In genomic region chr7:130750752-130751490, GRCm38 (mm10) we compare ENCODE assay signal across 10 mouse cellular contexts. TPM values are rescaled to one million over a fixed set of nuclear protein-coding genes. Genes with fewer than 3 reads are reported as not detected.
DNase-seq lines count a peak whose midpoint lies in the region; ATAC-seq and TF ChIP-seq lines count a peak whose summit lies in the region.
"Had no signal": no experiment of that assay in that cellular context is flagged by ENCODE, and none has a peak within 500 bp of the region (broad histone marks: within the 10 kb centered on the region; RNA-seq: fewer than 3 reads in every experiment).

No protein-coding gene starts in this region.

- no peaks in the 10 kb centered on the region for H3K9me3 ChIP-seq in embryonic facial prominence, embryonic 14.5 days (ENCODE audit: control insufficient read depth, low read length)
- H3K9me3 ChIP-seq in intestine, postnatal 0 days (ENCODE audit: control insufficient read depth) = no peaks in the 10 kb centered on the region

- DNase-seq in left cerebral cortex, postnatal 4 days = peak; percentile 68
- no peak for DNase-seq in left cerebral cortex, adult 9 months (ENCODE audit: low spot score in 2 of 2)
- DNase-seq in embryonic facial prominence, embryonic 14.5 days (ENCODE audit: low spot score) = peak; percentile 58
- DNase-seq in retina, postnatal 1 day = peak; percentile 84
- DNase-seq in cerebellum, adult 8-10 months = no peak
- no peak for DNase-seq in adrenal gland, postnatal 14 days
- DNase-seq: gastrocnemius, postnatal 36 days had no signal

- no peak for TF ChIP-seq CTCF in intestine, postnatal 0 days (IDR thresholded peaks at IDR 0.05; ENCODE audit: low read depth)

- intact Hi-C loops in left cerebral cortex, postnatal 4 days (cut with DNase I) = no loop called here

- H3K27ac ChIP-seq in embryonic facial prominence, embryonic 14.5 days (replicated peaks; ENCODE audit: low read depth, low read length) = no peak overlapping the region; the same call in 1 of the 2 replicates
- H3K27ac ChIP-seq in intestine, postnatal 0 days (ENCODE audit: low read depth, low read length) = no peak overlapping the region

- H3K4me1 ChIP-seq in embryonic facial prominence, embryonic 14.5 days (ENCODE audit: control insufficient read depth, insufficient read depth, low read length) = no peaks in the 10 kb centered on the region
- no peaks in the 10 kb centered on the region for H3K4me1 ChIP-seq in intestine, postnatal 0 days (replicated peaks; ENCODE audit: control insufficient read depth, insufficient read depth, low read length)

- ATAC-seq in embryonic facial prominence, embryonic 14.5 days (ENCODE audit: low read depth) = peak; percentile 54; the same call in 1 of the 2 replicates
- peak; percentile 37; the same call in 1 of the 2 replicates for ATAC-seq in intestine, postnatal 0 days
- ATAC-seq in megakaryocyte progenitor cell, adult 5-6 weeks (replicated peaks; ENCODE audit: poor library complexity) = no peak

- H3K4me2 ChIP-seq in embryonic facial prominence, embryonic 14.5 days (ENCODE audit: low read depth, low read length) = no peak overlapping the region
- H3K4me2 ChIP-seq in intestine, postnatal 0 days (replicated peaks; ENCODE audit: low read depth) = no peak overlapping the region

- H3K4me3 ChIP-seq in embryonic facial prominence, embryonic 14.5 days (ENCODE audit: low read depth, low read length) = no peak overlapping the region
- H3K4me3 ChIP-seq in intestine, postnatal 0 days (ENCODE audit: low read depth, low read length) = no peak overlapping the region

- H3K9ac ChIP-seq in embryonic facial prominence, embryonic 14.5 days (ENCODE audit: low read depth, low read length) = no peak overlapping the region
- H3K9ac ChIP-seq in intestine, postnatal 0 days (ENCODE audit: low read depth, low read length) = no peak overlapping the region

- no peaks in the 10 kb centered on the region for H3K27me3 ChIP-seq in embryonic facial prominence, embryonic 14.5 days (replicated peaks; ENCODE audit: control insufficient read depth, insufficient read depth, low read length)
- H3K27me3 ChIP-seq in intestine, postnatal 0 days (replicated peaks; ENCODE audit: control insufficient read depth, insufficient read depth, low read length) = no peaks in the 10 kb centered on the region

- WGBS in embryonic facial prominence, embryonic 14.5 days = 69% methylated on average over 17 of the region's 17 CpGs
- WGBS in intestine, postnatal 0 days = 59% methylated on average over 17 of the region's 17 CpGs

- peaks cover 80% of the 10 kb centered on the region for H3K36me3 ChIP-seq in embryonic facial prominence, embryonic 14.5 days (ENCODE audit: control insufficient read depth, insufficient read depth, low read length)
- H3K36me3 ChIP-seq in intestine, postnatal 0 days (ENCODE audit: control insufficient read depth, insufficient read depth) = peaks cover 62% of the 10 kb centered on the region

RNA-seq across cellular contexts. Expression of gene Btbd16, which starts 22.9 kb away (rescaled TPM):
- total RNA-seq in left cerebral cortex, postnatal 4 days (2021) = under 1 TPM in 1 of 2 experiments, not detected in 1; 0.34 TPM
- polyA plus RNA-seq in embryonic facial prominence, embryonic 14.5 days (2014; fragmentation: Nextera tagmentation; extraction: Ambion mirVana) = not detected in 2 replicates
- polyA plus RNA-seq in intestine, postnatal 0 days (2015; fragmentation: Nextera tagmentation; extraction: Ambion mirVana) = not detected in 2 replicates
- 0.52 and 0.71 TPM in 2 replicates for total RNA-seq in megakaryocyte progenitor cell, adult 5-6 weeks (2015)
- 0.87 TPM in 1 of 2 replicates, not detected in the other for total RNA-seq in megakaryocyte progenitor cell, adult 5-6 weeks (2017)
- not detected in 2 replicates for total RNA-seq in adrenal gland, postnatal 14 days (2021)
- total RNA-seq: gastrocnemius, postnatal 36 days had no signal
- polyA plus RNA-seq: lung, embryonic 16.5 days had no signal

Comparison
In these comparisons a context has a peak if more than half of its experiments do, and no peak if none do; other contexts are left out.
1. DNase-seq: peak in left cerebral cortex, postnatal 4 days (single experiment), embryonic facial prominence, embryonic 14.5 days (single experiment) and retina, postnatal 1 day (single experiment); none in left cerebral cortex, adult 9 months (0 of 2), cerebellum, adult 8-10 months (single experiment) and adrenal gland, postnatal 14 days (single experiment).